Mouse (Mus musculus): ENCODE results near the gene Gpsm3. TPM values are rescaled to one million over a fixed set of nuclear protein-coding genes. Genes with fewer than 3 reads are reported as not detected.

Gene Gpsm3
- polyA plus RNA-seq, 1 experiment, result 2.8 TPM

GRCm38 (mm10) chr17:34582528-34582927 lies 7.1 kb upstream of the Gpsm3 start:
- no peak for DNase-seq (ENCODE audit: extremely low spot score in 1 of 2, low spot score in 1 of 2)

- DNase-seq (ENCODE audit: extremely low spot score in 1 of 2, low spot score in 1 of 2), result no peak
These were observed 6.2 kb upstream of the Gpsm3 start for GRCm38 (mm10) chr17:34583397-34583796.

- DNase-seq (ENCODE audit: extremely low spot score in 1 of 2, low spot score in 1 of 2), result no peak
These were observed 5.8 kb upstream of the Gpsm3 start for GRCm38 (mm10) chr17:34583819-34584218.

GRCm38 (mm10) chr17:34585121-34585520 lies 4.5 kb upstream of the Gpsm3 start:
- DNase-seq (ENCODE audit: extremely low spot score in 1 of 2, low spot score in 1 of 2), result no peak

GRCm38 (mm10) chr17:34585877-34586771 lies 3.5 kb upstream of the Gpsm3 start:
- no peak for DNase-seq (ENCODE audit: extremely low spot score in 1 of 2, low spot score in 1 of 2)

- DNase-seq (ENCODE audit: extremely low spot score in 1 of 2, low spot score in 1 of 2), result peak; percentile 83 to 91
These were observed 2.7 kb upstream of the Gpsm3 start for GRCm38 (mm10) chr17:34586796-34587422.

GRCm38 (mm10) chr17:34587423-34587811 lies 2.2 kb upstream of the Gpsm3 start:
- DNase-seq (ENCODE audit: extremely low spot score in 1 of 2, low spot score in 1 of 2), result peak; percentile 94 to 98

GRCm38 (mm10) chr17:34587814-34588213 lies 1.8 kb upstream of the Gpsm3 start:
- no peak for DNase-seq (ENCODE audit: extremely low spot score in 1 of 2, low spot score in 1 of 2)

- DNase-seq (ENCODE audit: extremely low spot score in 1 of 2, low spot score in 1 of 2), result no peak
These were observed 839 bp upstream of the Gpsm3 start for GRCm38 (mm10) chr17:34588767-34589166.

GRCm38 (mm10) chr17:34589206-34589605 lies 400 bp upstream of the Gpsm3 start:
- no peak for DNase-seq (ENCODE audit: extremely low spot score in 1 of 2, low spot score in 1 of 2)

- no peak for DNase-seq (ENCODE audit: extremely low spot score in 1 of 2, low spot score in 1 of 2)
These were observed 765 bp downstream of the Gpsm3 start for GRCm38 (mm10) chr17:34590154-34590987.

GRCm38 (mm10) chr17:34591029-34591993 lies 1.7 kb downstream of the Gpsm3 start, which contains the start of gene Pbx2:
TSS of gene Pbx2 (plus strand) at chr17:34591266.
- no peak for DNase-seq (ENCODE audit: extremely low spot score in 1 of 2, low spot score in 1 of 2)

GRCm38 (mm10) chr17:34591994-34592375 lies 2.4 kb downstream of the Gpsm3 start:
- DNase-seq (ENCODE audit: extremely low spot score in 1 of 2, low spot score in 1 of 2), result peak in 1 of 2 experiments; percentile 79

GRCm38 (mm10) chr17:34592581-34593549 lies 3.3 kb downstream of the Gpsm3 start:
- no peak for DNase-seq (ENCODE audit: extremely low spot score in 1 of 2, low spot score in 1 of 2)

- no peak for DNase-seq (ENCODE audit: extremely low spot score in 1 of 2, low spot score in 1 of 2)
These were observed 4.3 kb downstream of the Gpsm3 start for GRCm38 (mm10) chr17:34593752-34594525.

GRCm38 (mm10) chr17:34596098-34596497 lies 6.5 kb downstream of the Gpsm3 start:
- DNase-seq (ENCODE audit: extremely low spot score in 1 of 2, low spot score in 1 of 2), result no peak

- DNase-seq (ENCODE audit: extremely low spot score in 1 of 2, low spot score in 1 of 2), result no peak
These were observed 8.0 kb downstream of the Gpsm3 start, which contains the start of gene Ager for GRCm38 (mm10) chr17:34597566-34598095. TSS of gene Ager (plus strand) at chr17:34597862.

- no peak for DNase-seq (ENCODE audit: extremely low spot score in 1 of 2, low spot score in 1 of 2)
These were observed 10.3 kb downstream of the Gpsm3 start for GRCm38 (mm10) chr17:34599891-34600290.

Data from frontal cortex, adult 2 months (tissue).